Mouse (Mus musculus): ENCODE data around the gene Thy1. TPM values are rescaled to one million over a fixed set of nuclear protein-coding genes. Genes with fewer than 3 reads are reported as not detected.
A peak's percentile ranks its signal among the peaks of the same experiment; 100 is the strongest.

Thy1 gene
- total and polyA plus RNA-seq, 2 experiments from 2014 or later: 24.7 to 98.0 TPM

GRCm38 (mm10) chr9:44007991-44008390, 35.2 kb upstream of the Thy1 start:
- H3K9me3 ChIP-seq (ENCODE audit: low read length): no peaks in the 10 kb centered on the region
- TF ChIP-seq CTCF (IDR thresholded peaks at IDR 0.05): no peak
- WGBS: 56% methylated on average over 3 of the region's 3 CpGs
- H3K4me2 ChIP-seq (ENCODE audit: low read depth, low read length, poor library complexity, severe bottlenecking): no peak overlapping the region
- DNase-seq (ENCODE audit: low spot score): peak; percentile 15
- no peaks in the 10 kb centered on the region for H3K36me3 ChIP-seq (ENCODE audit: insufficient read depth, low read length)
- H3K4me3 ChIP-seq (ENCODE audit: low read depth, low read length): no peak overlapping the region
- H3K27ac ChIP-seq (ENCODE audit: low read depth, low read length): no peak overlapping the region
- no peak for ATAC-seq (ENCODE audit: low FRiP score)
- peaks cover 4% of the 10 kb centered on the region; the same call in 1 of the 2 replicates for H3K4me1 ChIP-seq (ENCODE audit: insufficient read depth, low read length)
- H3K9ac ChIP-seq (replicated peaks; ENCODE audit: low read length, poor library complexity, severe bottlenecking): no peak overlapping the region
- no peaks in the 10 kb centered on the region for H3K27me3 ChIP-seq (ENCODE audit: insufficient read depth, low read length)

- no peak overlapping the region for H3K4me2 ChIP-seq (ENCODE audit: low read depth, low read length, poor library complexity, severe bottlenecking)
- no peak overlapping the region for H3K4me3 ChIP-seq (ENCODE audit: low read depth, low read length)
- DNase-seq (ENCODE audit: low spot score): no peak
- no peak overlapping the region for H3K27ac ChIP-seq (ENCODE audit: low read depth, low read length)
- TF ChIP-seq CTCF (IDR thresholded peaks at IDR 0.05): 0 out of 2 replicates have a peak, but pooled peaks have one; percentile 29
- H3K36me3 ChIP-seq (ENCODE audit: insufficient read depth, low read length): no peaks in the 10 kb centered on the region
- WGBS: 84% methylated on average over 3 of the region's 3 CpGs
- no peaks in the 10 kb centered on the region for H3K9me3 ChIP-seq (ENCODE audit: low read length)
- no peaks in the 10 kb centered on the region for H3K27me3 ChIP-seq (ENCODE audit: insufficient read depth, low read length)
- H3K4me1 ChIP-seq (ENCODE audit: insufficient read depth, low read length): peaks cover 4% of the 10 kb centered on the region; the same call in 1 of the 2 replicates
- H3K9ac ChIP-seq (replicated peaks; ENCODE audit: low read length, poor library complexity, severe bottlenecking): no peak overlapping the region
- no peak for ATAC-seq (ENCODE audit: low FRiP score)
Measured at GRCm38 (mm10) chr9:44010900-44011299, 32.3 kb upstream of the Thy1 start.

GRCm38 (mm10) chr9:44011668-44012067, 31.5 kb upstream of the Thy1 start:
- Histone ChIP-seq H3K9ac (replicated peaks; ENCODE audit: low read length, poor library complexity, severe bottlenecking) (no peak overlapping the region), H3K27me3 (ENCODE audit: insufficient read depth, low read length) (no peaks in the 10 kb centered on the region), H3K9me3 (ENCODE audit: low read length) (no peaks in the 10 kb centered on the region), H3K4me1 (ENCODE audit: insufficient read depth, low read length) (peaks cover 4% of the 10 kb centered on the region; the same call in 1 of the 2 replicates), H3K4me2 (ENCODE audit: low read depth, low read length, poor library complexity, severe bottlenecking) (no peak overlapping the region), H3K4me3 (ENCODE audit: low read depth, low read length) (no peak overlapping the region), H3K36me3 (ENCODE audit: insufficient read depth, low read length) (no peaks in the 10 kb centered on the region), H3K27ac (ENCODE audit: low read depth, low read length) (no peak overlapping the region)
- no peak for TF ChIP-seq CTCF (IDR thresholded peaks at IDR 0.05)
- ATAC-seq (ENCODE audit: low FRiP score) (no peak), DNase-seq (ENCODE audit: low spot score) (no peak)
- WGBS: 87% methylated on average over 5 of the region's 5 CpGs

- Histone ChIP-seq H3K27me3 (ENCODE audit: insufficient read depth, low read length) (no peaks in the 10 kb centered on the region), H3K36me3 (ENCODE audit: insufficient read depth, low read length) (no peaks in the 10 kb centered on the region), H3K9me3 (ENCODE audit: low read length) (no peaks in the 10 kb centered on the region), H3K4me3 (ENCODE audit: low read depth, low read length) (no peak overlapping the region), H3K4me2 (ENCODE audit: low read depth, low read length, poor library complexity, severe bottlenecking) (no peak overlapping the region), H3K9ac (replicated peaks; ENCODE audit: low read length, poor library complexity, severe bottlenecking) (no peak overlapping the region), H3K4me1 (ENCODE audit: insufficient read depth, low read length) (peaks cover 4% of the 10 kb centered on the region; the same call in 1 of the 2 replicates), H3K27ac (ENCODE audit: low read depth, low read length) (0 out of 2 replicates have a peak overlapping the region, but pooled peaks have one; percentile 32)
- DNase-seq (ENCODE audit: low spot score) (no peak), ATAC-seq (ENCODE audit: low FRiP score) (peak; percentile 31; the same call in 1 of the 2 replicates)
- no peak for TF ChIP-seq CTCF (IDR thresholded peaks at IDR 0.05)
- 53% methylated on average over 6 of the region's 6 CpGs for WGBS
Measured at GRCm38 (mm10) chr9:44012164-44012563, 31.0 kb upstream of the Thy1 start.

GRCm38 (mm10) chr9:44012761-44013301, 30.4 kb upstream of the Thy1 start:
- WGBS: 25% methylated on average over 8 of the region's 8 CpGs
- Histone ChIP-seq H3K4me2 (ENCODE audit: low read depth, low read length, poor library complexity, severe bottlenecking) (no peak overlapping the region), H3K27me3 (ENCODE audit: insufficient read depth, low read length) (no peaks in the 10 kb centered on the region), H3K9ac (replicated peaks; ENCODE audit: low read length, poor library complexity, severe bottlenecking) (no peak overlapping the region), H3K36me3 (ENCODE audit: insufficient read depth, low read length) (no peaks in the 10 kb centered on the region), H3K27ac (ENCODE audit: low read depth, low read length) (0 out of 2 replicates have a peak overlapping the region, but pooled peaks have one; percentile 33), H3K9me3 (ENCODE audit: low read length) (no peaks in the 10 kb centered on the region), H3K4me1 (ENCODE audit: insufficient read depth, low read length) (peaks cover 4% of the 10 kb centered on the region; the same call in 1 of the 2 replicates), H3K4me3 (ENCODE audit: low read depth, low read length) (no peak overlapping the region)
- ATAC-seq (ENCODE audit: low FRiP score) (peak; percentile 41; the same call in 1 of the 2 replicates), DNase-seq (ENCODE audit: low spot score) (peak; percentile 66)
- TF ChIP-seq CTCF (IDR thresholded peaks at IDR 0.05): no peak

GRCm38 (mm10) chr9:44013781-44014180, 29.4 kb upstream of the Thy1 start:
- DNase-seq (ENCODE audit: low spot score) (no peak), ATAC-seq (ENCODE audit: low FRiP score) (no peak)
- Histone ChIP-seq H3K4me3 (ENCODE audit: low read depth, low read length) (no peak overlapping the region), H3K4me1 (ENCODE audit: insufficient read depth, low read length) (0 out of 2 replicates have a peak, but pooled peaks cover 4% of the 10 kb centered on the region), H3K27ac (ENCODE audit: low read depth, low read length) (no peak overlapping the region), H3K27me3 (ENCODE audit: insufficient read depth, low read length) (no peaks in the 10 kb centered on the region), H3K9ac (replicated peaks; ENCODE audit: low read length, poor library complexity, severe bottlenecking) (no peak overlapping the region), H3K4me2 (ENCODE audit: low read depth, low read length, poor library complexity, severe bottlenecking) (no peak overlapping the region), H3K36me3 (ENCODE audit: insufficient read depth, low read length) (no peaks in the 10 kb centered on the region), H3K9me3 (ENCODE audit: low read length) (no peaks in the 10 kb centered on the region)
- 73% methylated on average over 6 of the region's 6 CpGs for WGBS
- no peak for TF ChIP-seq CTCF (IDR thresholded peaks at IDR 0.05)
